Mouse (Mus musculus) retina, postnatal 7 days (tissue): ENCODE data around the gene Gm8374.
"Not testable (repeated sequence)": the region's sequence is repeated elsewhere in the genome, so short reads cannot be mapped to it uniquely, and the experiment has no call there.

Experiments
- DNase-seq: peaks from one replicate; pipeline ENCODE4 v3.0.0-alpha.2; 2012; ENCODE audit warnings: low read depth, low spot score

Gene Gm8374

DNA sequence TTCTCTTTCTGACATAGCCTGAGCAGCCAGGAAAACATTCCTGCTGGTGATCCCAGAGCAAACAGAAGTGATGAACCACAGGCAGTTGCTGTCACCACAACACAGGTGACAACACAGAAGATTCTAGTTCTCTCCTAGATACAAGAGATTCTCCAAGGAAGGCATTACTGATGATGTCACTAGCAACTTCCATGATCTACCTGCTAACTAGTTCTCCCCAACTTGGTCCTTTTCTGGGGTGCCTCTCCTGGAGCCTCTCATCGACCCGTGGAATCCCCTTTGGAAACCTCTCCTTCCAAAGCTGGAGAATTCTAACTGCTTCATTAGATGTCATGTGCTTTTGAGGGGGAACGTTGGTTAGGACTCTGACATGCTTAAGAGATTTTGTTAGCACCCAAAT is at the start of gene Gm8374:
Gene Gm8374, minus strand, starts transcription at position 101 of the 400 bp plus-strand sequence.
- DNase-seq = not testable (repeated sequence)

GRCm38 (mm10) chr14:7332295-7332694 is 32.6 kb downstream of the Gm8374 start, which contains the start of gene Gm5797:
Gene Gm5797, minus strand, starts transcription at chr14:7332395.
- DNase-seq = not testable (repeated sequence)

GRCm38 (mm10) chr14:7315093-7315492 is 49.8 kb downstream of the Gm8374 start:
- DNase-seq = not testable (repeated sequence)

DNA sequence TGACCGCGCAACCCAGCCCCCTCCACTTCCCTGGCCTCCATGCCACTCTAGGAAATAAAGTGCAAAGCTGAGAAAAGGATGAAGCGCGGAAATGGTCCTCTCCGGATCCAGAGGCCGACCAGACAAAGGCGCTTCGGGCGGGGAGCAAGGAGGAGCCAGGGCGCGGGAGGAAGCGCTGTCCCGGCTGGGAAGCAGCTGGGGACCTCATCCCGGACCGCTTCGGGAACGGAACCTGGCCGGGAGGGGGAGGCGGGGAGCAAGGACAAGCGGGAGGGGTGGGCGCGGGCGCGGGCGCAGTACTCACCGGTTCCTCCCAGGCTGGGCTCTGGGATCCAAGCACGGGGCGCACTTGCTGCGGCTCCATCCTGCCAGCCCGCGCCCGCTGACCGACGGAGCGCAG is 50.3 kb downstream of the Gm8374 start, which contains the start of gene Gm3739:
Gene Gm3739, minus strand, starts transcription at position 389 of the 400 bp plus-strand sequence.
- not testable (repeated sequence) for DNase-seq
